Mouse (Mus musculus): Measurements from ENCODE around the gene Pla2g4c.
A peak's percentile ranks its signal among the peaks of the same experiment; 100 is the strongest.
"Not testable (repeated sequence)": the region's sequence is repeated elsewhere in the genome, so short reads cannot be mapped to it uniquely, and the experiment has no call there.

The Pla2g4c gene

DNA sequence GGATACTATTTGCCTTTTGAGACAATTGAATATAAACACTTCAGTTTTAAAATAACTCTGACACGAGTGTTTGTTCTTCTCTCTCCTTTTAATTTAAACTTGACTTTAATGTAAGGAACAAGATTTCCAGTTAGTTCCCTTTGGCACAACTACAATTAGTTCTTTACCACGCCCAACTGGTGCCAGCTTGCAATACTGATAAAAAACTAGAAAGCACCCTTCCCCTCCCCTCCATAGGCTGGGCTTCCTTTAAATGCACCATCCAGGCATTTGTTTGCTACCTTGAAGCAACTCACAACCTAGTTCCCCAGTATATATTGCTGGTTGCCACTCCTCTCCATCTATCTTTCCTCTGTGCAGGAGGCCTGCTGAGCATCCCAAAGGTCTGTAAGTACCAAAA, at the start of gene Pla2g4c:
Gene Pla2g4c, plus strand, starts transcription at position 340 of the 400 bp plus-strand sequence.
- DNase-seq (ENCODE audit: low spot score) = no peak

DNA sequence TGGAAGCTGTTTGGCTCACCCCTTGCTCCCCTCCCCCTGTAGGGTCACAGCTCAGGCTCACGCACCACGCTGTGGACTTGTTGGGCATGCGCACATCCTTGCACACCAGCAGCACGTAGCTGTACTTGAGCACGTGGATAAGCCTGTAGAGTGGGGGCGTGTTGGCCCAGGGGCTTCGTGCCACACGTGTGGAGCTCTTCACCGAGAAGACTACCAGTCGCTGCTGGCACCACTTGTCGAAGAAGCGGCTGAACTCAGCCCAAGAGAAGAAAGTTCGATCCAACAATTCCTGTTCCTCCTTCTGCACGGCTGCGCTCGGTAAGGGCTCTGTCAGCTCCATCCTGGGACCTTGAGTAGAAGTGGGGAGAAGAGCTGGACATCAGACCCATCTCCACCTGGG, 47.4 kb upstream of the Pla2g4c start, which contains the start of gene Lig1:
Gene Lig1, plus strand, starts transcription at position 203 of the 400 bp plus-strand sequence.
- DNase-seq (ENCODE audit: low spot score) = no peak

DNA sequence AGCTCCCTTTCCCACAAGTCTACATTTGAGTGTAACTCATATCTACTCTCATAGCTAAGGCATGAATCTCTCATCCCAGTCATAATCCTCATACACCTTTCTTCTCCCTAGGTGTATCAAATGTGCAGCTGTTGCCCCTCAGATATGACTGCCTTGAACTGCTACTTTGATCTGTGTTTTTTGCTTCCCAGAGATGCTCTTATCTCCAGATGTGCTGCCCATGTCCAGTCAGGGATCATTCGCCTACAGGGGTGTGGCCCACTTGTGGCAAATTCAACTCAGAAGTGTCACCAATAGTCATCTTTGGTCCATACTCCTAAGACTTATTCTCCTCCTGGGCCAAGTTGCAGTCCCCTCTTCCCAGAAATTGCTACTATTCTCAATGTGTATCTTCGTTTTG, 46.6 kb upstream of the Pla2g4c start:
- DNase-seq (ENCODE audit: low spot score) = no peak

DNA sequence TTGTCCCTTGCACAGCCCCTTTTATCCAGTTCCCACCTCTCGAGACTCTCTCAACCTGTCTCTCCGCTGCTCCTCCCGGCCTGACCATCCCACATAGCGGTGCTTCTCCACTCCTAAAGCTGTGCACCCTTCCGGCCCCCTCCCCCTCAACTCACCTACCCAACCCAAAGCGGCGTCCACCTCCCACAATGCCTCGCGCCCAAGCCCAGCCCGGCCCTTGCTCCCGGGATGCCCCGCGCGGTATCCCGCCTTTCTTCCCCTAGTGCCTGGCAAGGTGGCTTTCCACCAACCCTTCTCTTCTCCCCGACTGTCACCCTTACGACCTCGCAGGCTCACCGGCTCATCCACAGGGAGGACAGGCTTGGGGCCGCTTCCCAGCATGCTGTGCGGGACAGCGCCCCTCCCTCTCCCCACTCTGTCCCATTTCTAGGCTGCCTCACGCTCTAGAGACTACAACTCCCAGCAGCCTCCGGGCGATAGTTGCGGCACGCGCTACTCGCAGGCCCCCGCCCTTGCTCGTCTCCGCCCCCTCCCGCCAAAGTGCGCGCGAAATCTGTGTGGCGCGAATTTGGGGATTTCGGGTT, 46.1 kb upstream of the Pla2g4c start, which contains the start of gene Zswim9:
Gene Zswim9, minus strand, starts transcription at position 414 of the 584 bp plus-strand sequence.
- peak; percentile 86 for DNase-seq (ENCODE audit: low spot score)

DNA sequence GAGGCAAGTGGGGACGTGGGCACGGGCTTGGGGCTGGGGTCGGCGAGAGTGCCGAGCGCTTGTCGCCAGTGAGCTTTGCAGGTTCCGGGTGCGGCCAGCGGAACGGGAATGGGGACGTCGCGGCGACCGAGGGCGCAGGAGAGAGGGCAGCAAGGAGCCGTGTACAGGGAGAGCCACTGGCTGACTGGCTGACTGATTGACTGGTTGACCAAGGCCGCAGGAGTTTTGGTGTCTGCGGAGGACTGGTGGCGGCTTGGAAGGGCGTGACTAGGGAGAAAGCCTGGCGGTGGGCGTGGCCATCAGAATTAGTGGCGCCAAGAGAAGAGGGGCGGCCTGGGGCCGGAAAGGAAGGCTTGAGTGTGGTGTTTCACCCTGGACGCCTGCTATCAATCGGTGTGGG, 45.5 kb upstream of the Pla2g4c start:
- DNase-seq (ENCODE audit: low spot score) = not testable (repeated sequence)

DNA sequence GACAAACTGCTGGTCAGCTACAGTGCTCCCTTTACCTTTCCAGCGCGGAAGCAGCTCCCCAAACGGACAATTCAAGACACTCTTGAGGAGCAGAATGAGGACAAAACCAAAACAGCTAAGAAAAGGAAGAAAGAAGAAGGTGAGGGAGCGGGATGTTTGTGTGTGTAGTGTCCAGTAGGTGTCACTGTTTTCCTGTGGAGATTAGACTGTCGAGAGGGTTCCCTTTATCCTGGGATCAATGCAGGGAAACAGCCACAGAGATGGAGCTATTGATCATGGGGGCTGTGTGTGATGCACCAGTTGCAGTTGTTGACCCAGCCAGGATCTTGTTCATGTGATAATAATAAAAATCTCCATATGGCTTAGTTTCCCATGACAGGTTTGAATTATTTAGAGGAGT, 35.8 kb upstream of the Pla2g4c start:
- DNase-seq (ENCODE audit: low spot score) = peak; percentile 46

DNA sequence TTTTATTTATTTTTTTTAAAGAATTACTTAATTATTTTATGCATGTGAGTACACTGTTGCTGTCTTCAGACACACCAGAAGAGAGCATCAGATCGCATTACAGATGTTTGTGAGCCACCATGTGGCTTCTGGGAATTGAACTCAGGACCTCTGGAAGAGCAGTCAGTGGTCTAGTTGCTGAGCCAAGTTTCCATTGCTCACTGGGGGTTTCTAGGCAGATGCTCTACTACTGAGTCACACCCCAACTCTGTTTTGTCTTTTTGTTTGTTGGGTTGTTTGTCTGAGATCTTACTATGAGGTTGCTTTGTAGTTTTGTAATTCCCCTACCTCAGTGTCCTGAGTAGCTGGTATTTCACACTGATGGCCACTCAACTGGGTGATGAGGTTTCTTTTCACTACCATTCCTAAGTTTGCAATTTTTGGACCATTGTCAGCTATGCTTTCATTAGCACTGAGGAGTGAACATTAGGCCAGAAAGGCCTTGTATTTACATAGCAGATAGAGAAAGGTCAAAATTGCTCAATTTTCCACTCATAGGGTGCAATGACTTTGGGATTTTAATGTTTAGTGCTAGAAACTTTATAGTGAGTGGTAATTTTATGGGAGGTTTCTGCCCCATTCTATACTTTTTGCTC, 34.3 kb upstream of the Pla2g4c start:
- DNase-seq (ENCODE audit: low spot score) = peak; percentile 24

DNA sequence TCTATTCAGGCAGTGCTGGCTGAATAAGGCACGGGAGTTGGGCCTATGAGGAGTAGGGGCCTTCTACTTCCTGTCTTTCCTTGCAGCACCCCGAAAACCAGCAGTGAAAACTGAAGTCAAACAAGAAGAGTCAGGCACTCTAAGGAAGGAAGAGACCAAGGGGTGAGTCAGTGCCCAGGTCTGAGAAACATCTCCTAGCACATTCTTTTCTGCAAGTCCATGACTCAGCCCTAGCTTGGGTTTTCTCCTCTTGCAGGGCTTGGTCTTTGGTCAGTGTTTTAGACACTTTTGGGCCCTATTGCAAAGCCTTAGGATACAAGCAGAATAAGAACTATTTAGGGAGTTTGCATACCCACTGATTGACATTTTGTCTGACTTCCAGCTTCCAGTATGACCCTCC, 33.1 kb upstream of the Pla2g4c start:
- DNase-seq (ENCODE audit: low spot score) = no peak

DNA sequence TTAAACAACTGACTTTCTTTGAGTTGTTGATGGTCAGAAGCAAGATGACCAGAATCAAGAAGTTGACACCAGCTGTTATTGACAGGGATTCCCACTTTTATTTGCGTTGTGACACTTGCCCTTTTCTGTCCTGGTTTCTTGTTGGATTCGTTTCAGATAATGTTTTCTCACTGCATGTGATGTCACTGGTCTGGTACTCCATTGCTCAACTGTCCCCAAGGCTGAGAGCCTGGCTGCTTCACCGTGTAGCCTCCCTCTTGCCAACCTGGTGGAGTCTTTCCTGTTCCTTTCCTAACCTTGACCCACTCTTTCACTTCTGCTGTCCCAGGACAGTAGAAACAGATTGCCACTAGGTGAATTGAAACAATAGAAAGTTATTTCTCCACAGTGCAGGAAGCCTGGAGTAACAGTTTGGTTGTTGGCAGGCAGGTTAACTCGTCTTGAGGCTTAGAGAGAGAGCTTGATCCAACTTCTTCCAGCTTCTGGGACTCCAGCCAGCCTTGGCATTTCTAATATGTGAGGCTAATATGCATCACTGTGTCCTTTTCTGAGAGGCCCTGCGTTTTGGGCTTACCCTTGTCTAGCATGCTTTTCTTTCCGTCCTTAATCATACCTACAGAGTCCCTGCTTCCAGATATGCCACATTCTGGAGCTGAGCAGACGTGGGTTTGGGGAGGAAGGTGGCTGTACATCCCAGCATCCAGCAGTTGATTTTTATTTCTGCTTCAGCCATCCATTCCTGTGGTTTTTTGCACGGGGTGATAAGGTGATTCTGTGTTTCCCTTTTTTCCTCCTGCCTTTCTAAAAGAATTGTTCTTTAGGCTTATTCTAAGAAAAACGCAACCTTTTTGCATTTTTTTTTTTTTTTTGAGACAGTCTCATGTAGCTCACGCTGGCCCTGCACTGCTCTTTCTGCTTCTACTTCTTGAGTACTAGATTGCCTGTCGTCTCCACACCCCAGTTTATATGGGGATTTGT, 30.3 kb upstream of the Pla2g4c start:
- DNase-seq (ENCODE audit: low spot score) = peak; percentile 84

DNA sequence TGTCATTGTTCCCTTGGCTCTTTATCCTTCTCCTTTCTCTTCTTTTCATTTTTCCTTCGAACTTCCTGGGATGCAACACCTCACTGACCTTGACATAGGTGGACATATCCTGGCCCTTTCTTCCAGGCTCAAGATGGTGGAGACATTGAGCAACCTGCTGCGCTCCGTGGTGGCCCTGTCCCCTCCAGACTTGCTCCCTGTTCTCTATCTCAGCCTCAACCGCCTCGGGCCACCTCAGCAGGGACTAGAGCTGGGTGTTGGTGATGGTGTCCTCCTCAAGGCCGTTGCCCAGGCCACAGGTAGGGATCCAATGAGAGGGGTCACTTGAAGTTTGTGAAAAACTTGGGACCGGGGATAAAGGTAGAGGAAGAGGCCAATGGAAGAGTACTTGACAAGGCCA, 29.2 kb upstream of the Pla2g4c start:
- DNase-seq (ENCODE audit: low spot score) = no peak

DNA sequence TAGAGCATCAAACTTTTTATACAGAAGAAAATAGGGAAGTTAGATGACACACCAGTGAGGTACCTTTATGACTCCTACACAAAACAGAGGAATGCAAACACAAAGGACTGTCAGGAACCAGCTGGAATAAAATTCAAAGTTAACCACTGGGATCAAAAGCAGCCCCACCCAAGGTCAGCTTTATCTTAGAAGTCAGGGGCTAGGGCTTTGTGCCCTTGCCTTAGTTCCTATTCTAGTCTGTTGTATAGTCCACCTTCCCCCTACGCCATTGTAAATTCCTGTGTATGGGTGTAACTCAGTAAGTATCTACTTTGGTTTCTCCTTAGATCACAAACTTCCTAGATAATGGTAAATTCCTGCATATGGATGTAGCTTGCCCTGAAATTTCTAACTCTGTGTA, 26.8 kb upstream of the Pla2g4c start:
- DNase-seq (ENCODE audit: low spot score) = no peak

DNA sequence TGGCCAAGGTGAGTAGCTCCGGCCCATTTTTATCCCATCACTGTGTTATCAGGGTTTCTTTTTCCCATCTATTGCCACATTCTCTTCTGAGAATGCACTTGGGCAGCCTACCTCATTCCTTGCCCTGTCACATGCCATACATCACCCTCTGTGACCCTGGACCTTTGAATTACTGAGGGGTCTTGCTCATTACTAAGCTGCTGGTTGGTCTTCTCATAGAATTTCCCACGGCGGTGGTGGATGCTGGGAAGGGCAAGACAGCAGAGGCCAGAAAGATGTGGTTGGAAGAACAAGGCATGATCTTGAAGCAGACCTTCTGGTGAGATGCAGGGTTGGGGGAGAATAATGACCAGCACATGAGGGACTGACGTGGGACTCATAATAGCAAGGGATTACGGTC, 25.6 kb upstream of the Pla2g4c start:
- no peak for DNase-seq (ENCODE audit: low spot score)

DNA sequence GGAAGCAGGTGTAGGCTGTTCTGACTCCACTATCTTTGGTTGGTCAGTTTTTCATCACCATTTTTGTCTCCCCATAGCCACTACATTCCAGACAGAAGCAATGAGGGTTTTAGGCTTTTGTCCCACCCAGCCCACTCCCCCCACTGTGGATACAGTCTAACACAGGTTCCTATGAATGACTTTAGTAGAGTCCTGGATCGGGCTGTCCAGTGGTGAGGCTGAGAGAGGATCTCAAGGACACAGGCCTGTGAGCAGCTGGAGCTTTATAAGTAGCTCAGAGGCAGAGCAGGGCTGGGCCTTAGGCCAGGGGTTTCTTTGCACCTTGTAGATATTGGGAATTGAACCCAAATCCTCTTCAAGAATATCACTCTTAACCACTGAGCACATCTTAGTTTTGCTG, 22.8 kb upstream of the Pla2g4c start:
- DNase-seq (ENCODE audit: low spot score) = no peak

DNA sequence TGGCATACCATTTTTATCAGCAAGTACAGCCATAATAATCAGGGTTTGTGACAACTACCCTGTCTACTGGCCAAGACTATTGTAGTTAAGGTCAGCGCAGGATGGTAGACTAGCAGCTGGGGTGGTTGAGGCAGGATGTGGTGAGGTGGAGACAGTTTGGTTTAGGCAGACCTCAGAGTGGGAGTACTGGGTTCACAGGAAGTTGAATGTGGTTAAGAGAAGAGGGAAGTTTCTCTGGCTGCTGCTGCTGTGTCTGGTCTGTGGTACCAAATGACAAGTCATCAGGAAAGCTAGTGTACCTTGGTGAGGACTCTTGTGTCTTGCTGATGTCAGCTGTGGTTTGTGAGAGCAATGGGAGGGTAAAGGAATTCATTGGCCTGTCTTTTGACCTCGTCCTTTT, 21.7 kb upstream of the Pla2g4c start:
- no peak for DNase-seq (ENCODE audit: low spot score)

DNA sequence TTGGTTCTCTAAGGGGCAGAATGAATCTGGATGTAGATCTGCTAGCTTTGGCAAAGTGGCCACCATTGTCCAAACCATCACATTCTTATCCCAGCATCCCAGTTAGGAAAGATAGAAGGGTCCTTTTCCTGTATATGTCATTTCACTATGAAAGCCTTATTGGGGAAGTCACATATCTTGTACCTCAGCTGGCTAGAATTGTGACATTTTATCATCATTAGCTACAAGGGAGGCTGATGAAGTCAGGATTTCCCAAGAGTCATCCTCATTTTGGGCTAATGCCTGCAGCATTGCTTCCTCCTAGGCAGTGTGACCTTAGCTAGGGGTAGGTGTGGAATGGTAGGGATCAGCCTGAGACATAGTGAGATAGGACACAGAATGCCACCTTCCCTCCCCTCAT, 21.1 kb upstream of the Pla2g4c start:
- DNase-seq (ENCODE audit: low spot score) = no peak

DNA sequence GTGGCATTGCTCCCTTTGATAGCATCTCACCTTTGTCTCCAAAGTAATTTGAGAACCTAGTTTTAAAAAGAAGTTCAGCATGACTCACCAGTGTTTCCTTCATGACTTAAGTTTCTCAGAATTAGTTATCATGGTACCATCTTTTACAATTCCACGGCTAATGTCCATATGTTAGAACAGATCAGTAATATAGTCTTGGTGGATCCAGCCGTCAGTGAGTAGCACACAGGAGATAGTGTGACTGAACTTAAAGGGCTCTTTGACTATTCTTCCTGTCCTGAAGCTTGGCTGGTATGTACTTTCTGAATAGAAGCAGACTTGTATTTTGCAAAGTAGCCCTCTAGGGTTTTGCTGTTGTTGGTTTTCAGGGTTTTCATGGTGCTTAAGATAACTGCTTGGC, 15.0 kb upstream of the Pla2g4c start:
- DNase-seq (ENCODE audit: low spot score) = no peak

DNA sequence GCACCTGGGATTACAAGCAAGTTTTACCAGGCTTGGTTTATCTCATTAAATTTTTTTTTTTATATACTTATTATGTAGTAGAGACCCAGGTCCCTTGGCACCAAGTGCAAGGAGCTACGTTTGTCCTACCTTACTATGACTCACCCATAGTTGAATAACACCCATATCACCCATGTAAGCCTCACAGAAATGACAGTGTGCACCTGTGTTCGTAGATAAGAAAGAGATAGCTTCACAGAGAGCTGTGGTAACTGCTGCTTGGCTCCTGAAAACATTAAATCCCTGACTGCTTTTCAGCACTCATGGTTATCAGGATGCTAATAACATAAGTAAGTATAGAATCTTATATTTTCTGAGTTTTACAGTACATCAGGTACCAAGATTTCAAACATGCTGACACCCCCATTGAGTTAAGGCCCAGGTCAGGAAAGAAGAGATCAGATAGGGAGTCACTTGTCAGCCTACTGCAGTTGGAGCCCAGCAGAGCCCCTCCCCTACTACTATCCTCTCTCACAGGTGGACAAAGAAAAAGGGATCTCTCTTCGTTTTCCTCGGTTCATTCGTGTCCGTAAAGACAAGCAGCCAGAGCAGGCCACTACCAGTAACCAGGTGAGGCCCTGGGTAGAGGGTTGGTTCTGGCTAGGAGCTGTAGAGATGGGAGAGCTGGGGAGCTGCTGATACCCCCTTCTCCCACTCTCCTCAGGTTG, 13.8 kb upstream of the Pla2g4c start:
- DNase-seq (ENCODE audit: low spot score) = no peak

DNA sequence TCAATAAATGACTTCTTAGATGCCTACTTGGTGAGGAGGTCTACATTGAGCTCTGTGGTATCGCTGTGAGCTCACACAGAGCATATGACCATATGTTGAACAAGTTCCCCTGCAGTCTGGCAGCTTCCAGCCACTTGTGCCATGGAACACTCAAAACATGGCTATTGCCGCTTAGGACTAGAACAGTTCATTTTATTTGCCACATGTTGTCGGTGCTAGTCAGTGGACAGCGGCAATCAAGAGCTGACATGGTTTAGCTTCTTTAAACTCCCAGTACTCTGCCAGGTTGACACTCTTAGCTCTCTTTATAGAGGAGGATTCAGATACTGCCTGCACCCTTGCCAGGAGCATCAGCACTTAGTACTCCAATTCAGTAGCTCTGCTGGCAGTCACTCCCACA, 13.1 kb upstream of the Pla2g4c start:
- no peak for DNase-seq (ENCODE audit: low spot score)

DNA sequence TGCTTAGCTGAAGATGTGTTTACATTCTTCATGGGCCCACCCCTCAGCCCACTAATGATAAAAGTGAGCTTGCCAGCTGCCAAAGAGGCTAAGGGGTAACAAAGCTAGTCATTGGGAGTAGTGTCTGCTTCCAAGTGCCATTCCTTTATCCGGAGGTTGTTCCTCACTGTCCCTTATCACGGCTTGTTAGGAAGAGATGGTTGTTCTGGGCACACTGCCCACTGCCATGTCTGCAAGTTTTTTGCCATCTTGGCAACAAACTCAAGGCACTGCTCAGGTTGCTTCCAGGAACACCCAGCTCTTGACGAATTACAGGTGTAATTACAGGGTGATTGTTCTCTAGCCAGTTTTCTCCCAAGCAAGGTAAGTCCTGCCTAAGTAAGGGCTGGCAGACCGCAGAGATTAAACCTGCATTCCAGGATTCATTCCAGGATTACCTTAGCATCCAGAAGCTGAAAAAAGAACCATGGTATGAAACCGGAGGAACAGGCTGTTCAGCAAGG, 10.3 kb upstream of the Pla2g4c start:
- peak; percentile 8 for DNase-seq (ENCODE audit: low spot score)

DNA sequence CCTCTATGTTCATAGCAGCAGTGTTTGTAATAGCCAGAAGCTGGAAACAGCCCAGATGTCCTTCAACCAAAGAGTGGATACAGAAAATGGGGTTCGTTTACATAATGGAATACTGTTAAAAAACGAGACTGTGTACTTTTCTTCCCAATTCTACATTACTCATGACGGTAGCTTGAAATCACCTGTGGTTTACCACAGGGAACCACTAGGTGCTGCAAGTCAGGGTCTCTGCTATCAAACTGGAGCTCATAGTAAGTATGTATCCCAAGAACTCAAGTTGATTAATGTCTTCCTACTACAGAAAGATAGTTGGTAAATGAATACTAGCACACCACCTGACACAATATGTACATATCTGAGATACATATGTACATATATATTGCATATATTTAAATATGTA, 3.0 kb upstream of the Pla2g4c start:
- DNase-seq (ENCODE audit: low spot score) = no peak

DNA sequence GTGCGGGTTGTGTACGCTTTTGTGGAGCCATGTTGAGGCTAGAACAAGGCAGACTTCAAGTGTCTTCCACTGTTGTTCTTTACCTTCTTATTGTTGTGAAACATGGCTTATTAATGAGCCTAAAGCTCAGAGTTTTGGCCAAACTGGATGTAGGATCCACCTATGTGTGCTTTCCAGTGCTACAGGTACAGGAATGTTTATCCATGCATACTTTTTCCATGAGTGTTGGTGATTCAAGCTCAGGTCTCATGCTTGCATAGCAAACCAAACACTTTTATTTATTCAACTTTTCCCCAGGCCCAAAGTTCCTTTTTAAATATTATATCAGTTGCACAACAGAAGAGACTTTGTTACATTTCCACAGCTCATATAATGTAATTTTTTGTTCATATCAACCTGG, 6.1 kb downstream of the Pla2g4c start:
- no peak for DNase-seq (ENCODE audit: low spot score)

DNA sequence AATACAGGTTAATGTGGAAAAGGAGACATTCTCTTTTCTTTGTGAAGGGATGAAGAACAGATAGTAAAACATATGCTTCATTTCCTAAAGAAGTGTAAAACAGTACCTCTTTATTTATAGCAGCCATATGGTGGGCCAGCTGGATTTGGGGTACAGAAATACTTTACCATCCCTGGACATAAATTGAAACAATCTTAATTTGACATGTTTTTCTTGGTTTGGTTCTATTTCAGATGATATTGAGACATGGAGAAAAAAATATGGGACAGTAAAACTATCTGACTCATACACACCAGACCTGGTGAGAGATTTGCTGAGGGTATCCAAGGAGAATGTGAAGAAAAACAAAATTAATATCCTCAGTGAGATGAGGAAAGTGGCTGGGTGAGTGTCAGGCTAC, 31.5 kb downstream of the Pla2g4c start:
- no peak for DNase-seq (ENCODE audit: low spot score)
